Mouse (Mus musculus) neural tube, embryonic 10.5 days (tissue): ENCODE data around the gene Naa50.

Experiments
- DNase-seq: peaks from one replicate; pipeline ENCODE4 v3.0.0-alpha.2; 2017; ENCODE audit warnings: low spot score; ENCODE audit errors: extremely low spot score

Naa50 gene

DNA sequence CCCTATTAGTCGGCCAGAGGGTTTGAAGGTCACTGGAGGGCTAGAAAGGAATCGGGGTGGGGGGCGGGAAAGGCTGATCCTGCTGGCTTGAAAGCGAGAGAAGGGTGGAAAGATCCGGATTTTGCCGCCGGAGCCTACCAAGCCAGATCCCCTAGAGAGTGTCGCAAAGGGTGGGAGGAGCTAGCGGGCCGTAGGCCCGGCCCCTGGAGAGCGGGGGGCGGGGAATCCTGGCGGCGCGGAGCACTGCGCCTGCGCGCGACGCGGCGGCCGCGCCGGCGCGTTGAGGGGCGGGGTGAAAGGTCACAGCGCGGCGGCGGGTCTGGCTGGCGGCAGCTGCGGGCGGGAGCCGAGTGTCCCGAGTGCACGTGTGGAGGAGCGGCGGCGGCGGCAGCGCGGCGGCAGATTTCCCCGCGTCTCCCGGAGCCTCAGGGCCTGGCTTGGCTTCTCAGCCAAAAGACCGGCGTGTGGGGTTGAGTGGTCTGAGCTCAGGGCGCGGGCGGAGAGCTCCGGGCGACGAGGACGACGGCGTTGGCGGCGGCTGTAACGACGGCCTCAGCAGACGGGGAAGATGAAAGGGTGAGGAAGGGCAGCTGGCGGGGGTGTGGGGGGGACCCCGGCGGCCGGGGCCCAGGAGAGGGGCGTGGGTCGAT, at the start of gene Naa50, which contains the start of gene Atp6v1a:
Naa50 (plus strand) TSS at position 295 of the 650 bp plus-strand sequence.
Atp6v1a (minus strand) TSS at position 170 of the 650 bp plus-strand sequence.
- DNase-seq, result peak; percentile 90

DNA sequence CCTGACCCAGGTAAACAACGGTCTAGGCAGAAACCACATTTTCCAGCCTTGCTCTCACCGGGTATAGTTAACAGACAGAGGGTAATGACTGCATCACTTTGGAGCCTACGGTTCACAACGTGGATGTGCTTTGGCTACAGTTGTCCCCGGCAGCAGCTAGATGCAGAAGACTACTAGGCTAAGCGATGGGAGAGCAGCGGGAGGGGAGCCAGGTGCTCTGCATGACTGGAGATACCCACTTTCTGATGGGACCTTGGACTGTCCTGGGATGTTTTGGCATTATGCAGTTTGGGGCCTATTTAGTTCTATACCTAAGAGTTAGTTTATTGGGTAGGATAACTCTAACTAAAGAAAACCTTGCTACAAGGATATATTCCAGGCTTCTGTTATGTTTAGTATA, 40.3 kb upstream of the Naa50 start:
- no peak for DNase-seq

DNA sequence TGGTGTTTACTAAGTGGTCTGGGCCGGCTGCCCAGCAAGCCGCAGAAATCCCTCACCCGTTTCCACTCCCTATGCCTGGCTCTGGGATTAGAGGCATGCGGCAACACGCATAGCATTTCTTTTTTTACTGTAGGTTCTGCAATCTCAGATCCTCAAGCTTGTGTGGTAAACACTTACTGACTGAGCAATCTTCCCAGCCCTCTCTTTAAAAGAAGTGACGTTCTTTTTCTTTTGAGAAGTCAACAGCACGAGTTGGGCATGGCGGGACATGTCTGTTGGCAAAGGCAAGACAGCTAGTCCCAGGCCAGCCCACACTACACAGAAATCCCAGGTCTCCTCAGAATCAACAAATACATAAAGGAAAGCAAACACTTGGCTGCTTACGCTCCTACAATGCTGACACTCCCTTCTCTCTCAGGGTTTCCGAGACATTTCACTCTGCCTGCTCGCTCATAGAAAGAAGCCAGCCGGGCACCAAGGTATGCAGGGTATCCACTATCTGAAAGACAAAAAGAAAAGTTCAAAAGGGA, 38.4 kb upstream of the Naa50 start:
- no peak for DNase-seq

DNA sequence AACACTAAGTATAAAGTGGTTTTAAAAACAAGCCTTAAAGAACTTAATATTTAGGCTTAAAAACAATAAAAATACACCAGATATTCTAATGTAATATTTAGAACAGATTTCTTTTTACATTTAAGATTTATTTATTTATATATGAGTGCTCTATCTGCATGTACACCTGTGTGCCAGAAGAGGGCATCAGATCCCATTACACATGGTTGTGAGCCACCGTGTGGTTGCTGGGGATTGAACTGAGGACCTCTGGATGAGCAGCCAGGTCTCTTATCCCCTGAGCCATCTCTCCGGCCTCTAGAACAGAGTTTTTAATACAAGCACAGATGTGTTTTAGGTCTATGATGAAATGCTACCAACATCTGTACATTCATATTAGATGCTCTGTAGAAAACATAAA, 36.7 kb upstream of the Naa50 start:
- DNase-seq, result no peak

DNA sequence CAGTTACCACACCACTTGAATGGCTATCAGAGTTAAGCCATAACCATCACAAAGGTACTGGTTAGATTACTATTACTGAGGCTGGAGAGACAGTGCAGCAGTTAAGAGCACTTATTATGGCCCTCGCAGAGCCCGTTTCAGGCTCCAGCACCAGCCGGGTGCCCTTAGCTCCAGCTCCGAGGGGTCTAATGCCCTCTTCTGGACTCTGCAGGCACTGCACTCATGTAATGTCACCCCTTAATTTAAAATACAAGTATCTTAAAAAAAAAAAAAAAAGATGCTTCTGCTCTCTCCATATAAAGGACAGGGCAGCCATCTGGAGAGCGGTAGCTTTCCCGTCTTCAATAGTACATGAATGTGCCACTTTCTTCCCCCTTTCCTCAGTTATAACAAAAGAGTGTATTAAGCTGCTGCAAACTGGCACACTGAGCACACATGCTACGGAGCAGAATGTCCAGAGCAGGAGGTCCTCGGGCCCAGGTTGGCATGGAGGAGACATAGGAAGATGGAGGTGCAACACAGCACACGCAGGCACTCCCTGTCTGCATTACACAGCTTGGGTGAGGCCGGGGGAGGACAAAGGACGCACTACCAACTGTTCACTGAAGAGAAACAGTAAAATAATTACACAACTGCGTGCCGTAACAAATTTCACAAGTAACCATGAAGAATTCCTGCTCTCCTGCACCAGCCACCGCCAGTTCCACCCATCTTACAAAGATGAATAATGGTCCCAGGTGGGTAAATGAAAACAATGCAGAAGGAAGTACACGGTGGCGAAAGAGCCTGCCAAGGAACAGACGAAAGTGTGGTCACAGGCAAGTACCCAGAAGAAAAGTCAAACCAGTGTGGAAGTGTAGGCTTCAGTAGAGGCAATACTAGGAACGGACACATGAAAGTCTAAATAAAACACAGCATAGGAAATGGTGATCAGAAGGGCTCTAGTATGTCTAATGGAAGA, 35.5 kb upstream of the Naa50 start:
- DNase-seq, result no peak

DNA sequence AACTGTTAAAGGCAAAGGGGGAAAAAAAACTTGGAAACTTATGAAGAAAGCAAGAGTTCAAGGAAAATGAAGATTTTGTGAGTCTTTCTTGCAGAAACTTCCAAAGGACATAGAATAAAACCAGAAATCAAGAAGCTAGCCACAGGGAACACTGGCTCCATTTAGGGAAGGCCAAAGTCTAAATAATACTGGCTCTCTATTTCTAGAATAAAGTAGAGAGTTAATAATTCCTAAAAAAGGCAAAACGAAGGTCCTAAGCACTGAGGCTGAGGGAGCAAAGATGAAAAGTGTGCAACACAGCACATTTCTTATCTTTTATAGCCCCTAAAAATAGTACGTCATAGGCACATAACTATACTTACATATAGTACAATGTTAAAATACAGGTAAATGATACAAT, 34.4 kb upstream of the Naa50 start:
- DNase-seq, result no peak

DNA sequence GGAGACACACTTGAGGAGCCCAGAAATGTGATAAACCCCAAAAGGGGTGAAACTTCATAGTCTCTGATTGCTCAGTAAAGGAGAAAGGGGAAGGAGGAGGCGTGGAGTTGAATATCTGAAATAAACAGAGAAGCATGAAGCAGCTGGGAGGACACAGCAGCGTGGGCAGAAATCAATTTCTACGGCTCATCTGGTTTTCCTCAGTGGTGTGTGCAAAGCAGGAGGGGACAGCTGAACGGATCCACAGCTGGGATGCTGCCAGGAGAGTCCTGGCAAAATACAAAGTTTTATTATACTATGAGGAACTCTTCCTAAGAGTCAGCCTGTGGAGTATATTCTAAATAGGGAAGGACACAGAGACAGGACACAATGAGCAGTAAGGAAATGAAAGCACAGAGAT, 30.6 kb upstream of the Naa50 start:
- no peak for DNase-seq

DNA sequence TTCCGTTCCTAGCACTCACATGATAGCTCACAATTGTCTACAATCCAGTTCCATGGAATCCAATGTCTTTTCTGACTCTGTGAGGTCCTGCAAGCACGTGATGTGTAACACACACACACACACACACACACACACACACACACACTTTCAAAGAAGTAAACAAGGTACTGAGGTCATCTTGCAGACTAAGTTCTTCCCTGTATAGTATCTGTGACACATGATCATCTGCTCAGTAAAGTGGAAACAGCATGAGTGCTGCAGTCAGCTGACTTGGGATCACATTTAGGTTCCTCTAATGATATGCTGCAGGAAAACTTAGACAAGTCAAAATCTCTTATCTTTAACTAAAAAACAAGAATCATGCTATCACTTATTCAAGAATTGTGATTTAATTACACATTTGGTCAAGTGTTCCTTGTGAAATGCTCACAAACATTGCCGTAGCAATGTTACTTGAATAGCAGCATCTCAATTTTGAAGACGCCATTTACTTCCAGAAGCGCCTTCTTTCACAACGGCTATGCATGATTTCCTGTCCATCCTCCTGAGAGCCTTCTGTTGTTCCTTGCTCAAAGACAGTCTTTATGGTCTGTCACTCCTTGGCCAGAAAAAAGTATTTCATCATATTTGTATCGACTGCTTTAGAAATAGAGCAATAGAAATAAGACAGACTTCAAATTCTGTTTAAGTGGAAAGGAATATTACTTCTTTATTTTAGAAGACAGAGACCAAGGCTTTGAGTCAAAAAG, 19.7 kb upstream of the Naa50 start:
- DNase-seq, result no peak

DNA sequence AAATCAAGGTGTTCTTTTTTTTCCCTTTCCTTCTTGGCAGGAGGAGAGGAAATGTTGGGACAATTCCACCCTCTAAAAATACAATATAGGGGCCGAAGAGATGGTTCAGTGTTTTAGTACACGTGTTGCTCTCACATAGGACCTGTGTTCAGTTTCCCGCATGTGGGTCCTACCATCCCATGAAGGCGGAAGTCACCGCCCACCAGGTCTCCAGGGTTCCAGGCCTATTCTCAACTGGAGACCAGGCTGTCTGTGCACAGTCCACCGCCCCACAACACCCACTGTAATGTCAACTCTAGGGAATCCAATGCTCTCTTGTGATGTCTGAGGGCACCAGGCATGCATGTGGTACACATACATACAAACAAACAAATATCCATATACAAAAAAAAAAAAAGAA, 17.5 kb upstream of the Naa50 start:
- DNase-seq, result no peak

DNA sequence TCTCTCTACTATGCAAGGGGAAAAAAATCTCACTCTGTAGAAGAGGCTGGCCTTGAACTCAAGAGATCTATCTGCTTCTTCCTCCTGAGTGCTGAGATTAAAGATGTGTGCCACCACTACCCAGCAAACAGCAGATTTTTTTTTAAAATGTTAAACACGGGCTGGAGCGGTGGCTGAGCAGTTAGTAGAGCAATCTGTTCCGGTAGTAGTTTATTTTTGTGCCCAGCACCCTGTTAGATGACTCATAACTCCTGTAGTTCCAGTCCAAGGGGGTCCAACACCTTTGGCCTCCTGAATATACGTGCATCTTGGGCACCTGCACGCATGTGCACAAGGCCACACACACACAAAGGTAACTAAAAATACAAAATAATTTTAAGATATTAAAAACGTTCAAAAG, 17.1 kb upstream of the Naa50 start:
- no peak for DNase-seq

DNA sequence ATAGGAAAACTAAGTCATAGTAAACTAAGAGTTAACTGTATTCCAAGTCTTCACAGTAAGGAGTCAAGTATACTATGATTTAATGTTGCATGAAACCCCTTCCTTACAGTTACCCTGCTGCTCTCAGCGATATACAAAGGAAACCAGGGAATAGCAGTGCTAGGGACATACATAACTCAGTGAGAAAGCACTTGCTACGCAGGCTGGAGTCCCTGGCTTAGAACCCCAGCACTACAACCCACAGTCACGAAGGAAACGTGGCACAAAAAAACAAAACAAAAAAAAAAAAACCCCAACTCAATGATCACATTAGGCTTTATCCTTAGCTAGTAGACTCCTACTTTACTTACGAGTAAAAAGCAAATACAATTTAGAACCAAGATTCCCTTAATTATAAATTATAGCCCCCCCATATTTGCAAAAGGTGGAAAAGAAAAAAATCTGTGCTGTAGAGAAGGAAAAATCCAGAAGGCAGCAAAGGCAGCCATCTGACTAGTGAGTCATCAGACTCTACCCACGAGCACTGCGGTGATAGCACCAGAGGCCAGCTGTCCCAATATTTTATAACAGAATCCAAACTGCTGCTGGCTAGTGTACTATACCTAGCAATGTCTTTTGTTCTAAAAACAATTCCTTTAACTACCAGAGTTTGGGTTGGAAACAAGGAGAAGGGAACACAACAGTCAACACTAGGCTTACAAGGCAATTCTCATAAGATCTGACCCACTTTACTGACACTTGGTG, 16.5 kb upstream of the Naa50 start:
- no peak for DNase-seq

DNA sequence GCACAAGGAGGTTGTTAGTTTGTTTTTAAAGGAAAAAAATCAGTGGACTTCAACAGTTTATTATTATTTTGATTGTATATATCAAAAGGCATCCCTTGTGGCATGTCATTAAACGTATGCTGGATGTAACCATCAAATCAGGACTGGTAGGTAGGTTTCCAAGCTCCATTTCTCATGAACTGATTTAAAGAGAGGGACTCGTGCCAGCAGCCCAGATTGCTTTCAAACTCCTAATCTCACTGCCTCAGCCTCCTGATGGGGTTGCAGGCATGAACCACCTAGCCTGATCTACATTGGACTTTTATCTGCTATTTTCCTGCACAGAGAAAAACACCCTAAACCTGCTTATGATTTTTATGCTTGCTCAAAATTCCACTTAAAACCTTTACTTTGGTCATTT, 15.8 kb upstream of the Naa50 start:
- DNase-seq, result no peak

DNA sequence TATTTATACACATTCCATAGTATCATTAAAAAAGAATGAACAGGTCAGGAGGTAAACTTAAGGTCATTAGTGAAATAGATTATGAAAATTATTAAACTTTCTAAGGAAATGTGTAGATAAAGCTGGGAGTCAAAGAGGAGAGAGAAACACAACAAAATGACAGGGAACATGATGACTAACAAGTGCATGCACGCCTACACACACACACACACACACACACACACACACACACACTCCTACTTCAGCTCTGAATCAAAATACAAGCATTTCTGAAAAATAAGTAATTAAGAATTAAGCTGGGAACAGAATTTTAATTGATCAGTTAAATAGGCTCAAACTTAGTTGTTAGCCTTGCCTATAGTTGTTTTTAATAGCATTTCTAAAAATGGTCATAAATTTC, 14.9 kb upstream of the Naa50 start:
- no peak for DNase-seq

DNA sequence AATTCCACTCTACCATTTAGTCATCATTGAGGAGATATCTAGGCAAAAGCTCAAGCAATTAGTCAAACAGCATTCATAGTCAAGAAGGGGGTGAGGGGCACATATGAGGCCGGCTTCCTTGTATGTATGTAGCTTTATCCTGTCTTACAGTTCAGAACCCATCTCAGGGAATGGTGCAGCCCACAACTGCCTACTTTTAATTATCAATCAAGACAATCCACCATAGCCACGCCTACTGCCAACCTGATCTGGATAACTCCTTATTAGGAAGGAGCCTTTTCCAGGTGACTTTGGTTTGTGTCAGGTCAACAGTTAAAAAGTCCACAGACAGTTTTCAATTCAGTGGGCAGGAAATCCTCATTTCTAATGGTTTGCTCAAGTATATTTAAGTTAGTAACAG, 14.2 kb upstream of the Naa50 start:
- no peak for DNase-seq

DNA sequence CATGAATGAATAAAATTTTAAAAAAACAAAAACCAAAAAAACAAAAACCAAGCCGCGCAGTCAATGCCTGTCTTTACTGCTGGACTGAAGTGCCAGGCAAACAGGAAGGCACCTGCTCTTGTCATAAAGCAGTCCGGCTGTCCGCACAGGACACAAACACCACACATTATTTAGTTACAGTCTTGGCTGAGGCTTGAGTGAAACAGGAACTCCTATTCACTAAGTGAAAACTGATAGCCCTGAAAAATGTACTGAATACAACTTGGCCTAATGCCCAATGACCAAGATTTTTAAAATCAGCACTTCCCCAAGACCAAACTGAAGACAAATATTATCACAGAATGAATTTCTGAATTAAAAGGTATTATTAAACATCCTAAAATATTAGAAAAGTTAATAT, 13.2 kb upstream of the Naa50 start:
- DNase-seq, result no peak

DNA sequence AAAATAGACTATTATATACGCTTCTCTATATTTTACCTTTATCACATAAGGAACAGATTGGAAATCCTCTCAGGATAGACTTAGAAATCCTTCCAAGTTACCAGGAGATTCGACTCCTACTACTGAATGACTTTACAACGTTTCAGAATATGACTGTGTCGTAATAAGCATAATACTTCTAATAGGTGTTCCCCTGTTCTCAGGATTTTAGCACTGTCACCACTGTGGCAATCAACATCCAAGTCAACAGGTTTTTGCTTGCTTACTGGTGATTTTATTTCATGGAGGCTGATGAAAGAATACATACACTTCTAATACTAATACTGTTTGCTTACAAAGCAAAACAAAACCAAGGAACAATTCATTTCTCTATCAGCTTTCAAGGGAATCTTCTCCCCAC, 7.3 kb upstream of the Naa50 start:
- DNase-seq, result no peak

DNA sequence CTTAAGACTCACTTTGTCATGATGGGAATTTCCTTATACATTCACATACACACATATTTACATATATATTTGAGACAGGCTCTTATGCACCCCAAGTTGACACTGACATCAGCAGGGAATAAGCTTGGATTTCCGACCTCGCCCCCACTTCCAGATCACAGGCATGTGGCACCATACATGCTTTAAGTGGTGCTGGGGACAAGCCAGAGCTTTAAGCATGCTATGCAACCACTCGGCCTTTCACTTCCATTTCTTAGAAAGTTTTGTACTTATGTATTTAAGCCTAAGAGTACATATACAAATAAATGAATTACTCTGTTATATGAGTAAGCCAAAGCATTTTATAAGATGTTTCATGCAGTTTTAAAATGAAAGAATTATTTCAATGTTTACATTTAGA, 6.4 kb upstream of the Naa50 start:
- DNase-seq, result no peak

DNA sequence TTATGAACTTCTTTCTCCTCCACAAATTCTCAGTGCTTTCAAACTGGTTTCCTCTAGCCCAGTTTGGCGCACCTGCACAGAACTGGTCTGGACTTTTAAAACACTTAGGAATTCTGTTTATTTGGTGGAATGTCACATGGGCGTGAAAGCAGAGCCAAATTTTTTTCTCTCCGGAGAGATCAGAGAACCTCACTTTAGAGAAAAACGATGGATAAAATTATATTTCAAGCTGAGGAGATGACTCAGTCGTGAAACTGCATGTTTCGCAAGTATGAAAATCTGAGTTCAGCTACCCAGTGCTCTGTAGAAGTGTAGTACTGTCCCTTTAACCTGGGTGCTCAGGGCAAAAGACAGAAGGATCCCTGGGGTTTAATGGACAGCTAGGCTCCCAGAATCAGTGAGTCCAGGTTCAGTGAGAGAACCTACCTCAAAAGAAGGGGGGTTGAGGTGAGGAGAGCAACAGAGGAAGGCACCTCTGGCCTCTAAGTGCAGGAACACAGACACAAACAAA, 3.1 kb upstream of the Naa50 start:
- no peak for DNase-seq

DNA sequence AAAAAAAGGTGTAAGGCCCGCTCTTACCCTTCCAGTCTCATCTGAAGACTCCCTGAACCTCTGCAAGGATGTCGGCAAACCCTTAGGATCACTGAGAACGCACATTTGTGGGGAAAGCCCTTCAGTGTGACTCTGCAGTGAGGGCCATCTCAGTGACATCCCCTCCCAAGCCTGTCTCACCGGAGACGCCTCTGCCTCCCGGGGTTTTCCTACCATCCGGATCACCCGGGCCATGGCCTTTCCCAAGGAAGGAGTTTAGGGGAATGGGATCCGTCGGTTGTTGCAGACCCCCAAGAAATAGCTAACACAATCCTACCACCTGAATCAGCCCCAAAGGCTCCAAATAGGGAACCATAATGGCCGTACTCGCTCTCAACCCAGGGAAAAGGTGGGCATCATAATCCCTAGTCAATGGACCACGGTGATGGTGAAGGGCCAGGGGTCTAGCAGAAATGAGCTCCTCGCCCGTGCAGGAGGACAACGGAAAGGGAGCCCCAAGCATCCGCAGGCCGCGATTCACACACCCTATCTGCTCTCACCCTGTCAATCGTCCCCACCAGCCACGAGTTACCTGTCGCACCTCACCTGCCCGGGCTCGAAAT, 1.2 kb upstream of the Naa50 start:
- no peak for DNase-seq

DNA sequence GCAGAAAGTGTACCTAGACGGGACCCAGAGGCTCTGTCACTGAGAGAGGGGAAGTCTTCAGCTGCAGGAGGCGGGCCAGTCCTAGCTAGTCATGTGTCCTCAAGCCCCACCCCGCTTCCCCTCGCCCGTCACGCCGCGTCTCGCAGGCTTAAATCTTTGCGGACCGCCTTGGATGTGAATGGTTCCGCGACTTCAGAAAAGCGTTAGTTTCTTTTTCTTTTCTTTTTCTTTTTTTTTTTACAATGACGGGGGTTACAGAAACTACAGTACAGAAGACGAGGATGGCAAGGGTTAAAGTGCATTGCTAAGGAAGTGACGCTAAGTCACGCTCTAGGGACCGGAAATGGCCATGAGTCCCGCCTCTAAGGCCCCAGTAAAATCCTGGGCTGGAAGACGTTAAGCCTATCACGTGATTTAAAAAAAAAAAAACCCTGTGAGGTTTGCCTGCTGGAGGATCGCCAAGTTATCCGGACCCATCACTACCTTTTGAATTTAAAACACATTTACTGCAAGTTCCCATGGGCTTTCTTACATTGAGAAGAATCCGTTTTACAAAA, 573 bp upstream of the Naa50 start:
- DNase-seq, result peak; percentile 84
